Mouse (Mus musculus): ENCODE results near the gene Ebna1bp2.

DNA sequence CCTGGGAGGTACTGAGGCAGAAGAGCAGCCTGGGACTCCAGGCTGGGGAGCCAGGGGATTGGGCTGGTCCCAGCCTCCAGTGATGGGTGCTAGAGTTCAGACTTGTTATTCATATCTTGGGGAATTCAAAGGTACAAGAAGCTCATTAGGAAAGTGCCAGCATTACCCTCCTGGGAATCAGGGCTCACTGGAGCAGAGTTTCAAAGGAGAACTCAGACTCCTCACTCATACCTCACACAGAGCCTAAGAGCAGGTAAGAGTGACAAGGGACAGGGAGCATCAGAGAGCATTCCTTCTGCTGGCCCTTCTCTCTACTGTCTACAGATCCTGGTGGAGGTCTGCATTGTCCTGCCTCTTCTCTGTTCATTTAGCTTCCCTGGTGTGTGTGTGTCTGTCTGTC lies 38.1 kb downstream of the Ebna1bp2 start, which contains the start of gene Olfr62:
- no peak for TF ChIP-seq GATA1 (IDR thresholded peaks at IDR 0.05; ENCODE audit: borderline replicate concordance, low read length)
- no peak for TF ChIP-seq FLI1 (IDR thresholded peaks at IDR 0.05; ENCODE audit: low read length)
